Mouse (Mus musculus) layer of hippocampus, adult 2 months (tissue): Measurements from ENCODE around the gene Abcb4. TPM values are rescaled to one million over a fixed set of nuclear protein-coding genes. Genes with fewer than 3 reads are reported as not detected.
"Not testable (repeated sequence)": the region's sequence is repeated elsewhere in the genome, so short reads cannot be mapped to it uniquely, and the experiment has no call there.

Experiments
- DNase-seq, 2 experiments: peaks; one replicate each; pipeline ENCODE4 v3.0.0; 2022; ENCODE audit warnings: low spot score in 2 of 2
- H3K27ac ChIP-seq: fragments of 200-600 bp; 2 replicates; pipeline ENCODE4 v1.8.1; 2022
- H3K4me3 ChIP-seq: fragments of 200-600 bp; 2 replicates; pipeline ENCODE4 v1.8.1; 2022; ENCODE audit warnings: mild to moderate bottlenecking
- CTCF ChIP-seq: fragments of 200-600 bp; conservative IDR thresholded peaks from 2 replicates; pipeline ENCODE4 v1.8.1; 2022; ENCODE audit warnings: antibody characterized with exemption, mild to moderate bottlenecking, moderate library complexity
- total RNA-seq, 2 experiments: library from RNA; stranded (reverse); gene quantifications; 2 replicates each; pipeline ENCODE4 v1.2.3; 2021

Gene Abcb4
- total RNA-seq, 2 experiments from 2014 or later = 5.8 to 6.5 TPM

- H3K27ac ChIP-seq = no peak overlapping the region
- TF ChIP-seq CTCF = no peak
- no peak for DNase-seq
- H3K4me3 ChIP-seq = no peak overlapping the region
Measured at GRCm38 (mm10) chr5:8937965-8938364, 44.4 kb downstream of the Abcb4 start.

GRCm38 (mm10) chr5:8941266-8941665, 47.7 kb downstream of the Abcb4 start:
- not testable (repeated sequence) for H3K27ac ChIP-seq, DNase-seq, H3K4me3 ChIP-seq
- TF ChIP-seq CTCF = peak; percentile 64

GRCm38 (mm10) chr5:8943836-8944235, 50.3 kb downstream of the Abcb4 start:
- H3K4me3 ChIP-seq = no peak overlapping the region
- TF ChIP-seq CTCF = no peak
- no peak for DNase-seq
- no peak overlapping the region for H3K27ac ChIP-seq

GRCm38 (mm10) chr5:8947423-8948110, 54.0 kb downstream of the Abcb4 start:
- H3K4me3 ChIP-seq = no peak overlapping the region
- no peak overlapping the region for H3K27ac ChIP-seq
- no peak for TF ChIP-seq CTCF
- DNase-seq = no peak

GRCm38 (mm10) chr5:8953660-8954059, 60.1 kb downstream of the Abcb4 start:
- Histone ChIP-seq H3K27ac (no peak overlapping the region), H3K4me3 (no peak overlapping the region)
- TF ChIP-seq CTCF = no peak
- no peak for DNase-seq

- no peak overlapping the region for H3K27ac ChIP-seq
- TF ChIP-seq CTCF = no peak
- DNase-seq = no peak
- H3K4me3 ChIP-seq = no peak overlapping the region
Measured at GRCm38 (mm10) chr5:8955544-8955943, 62.0 kb downstream of the Abcb4 start.

GRCm38 (mm10) chr5:8960534-8960933, 67.0 kb downstream of the Abcb4 start:
- no peak for DNase-seq
- H3K4me3 ChIP-seq = no peak overlapping the region
- H3K27ac ChIP-seq = no peak overlapping the region
- no peak for TF ChIP-seq CTCF

GRCm38 (mm10) chr5:8964487-8964886, 71.0 kb downstream of the Abcb4 start:
- DNase-seq = no peak
- TF ChIP-seq CTCF = no peak
- H3K27ac ChIP-seq = no peak overlapping the region
- H3K4me3 ChIP-seq = no peak overlapping the region

- H3K27ac ChIP-seq = no peak overlapping the region
Measured at GRCm38 (mm10) chr5:8970694-8971093, 77.2 kb downstream of the Abcb4 start.

GRCm38 (mm10) chr5:8972355-8972754, 78.8 kb downstream of the Abcb4 start:
- no peak overlapping the region for H3K27ac ChIP-seq
- no peak for TF ChIP-seq CTCF
- DNase-seq = no peak
- no peak overlapping the region for H3K4me3 ChIP-seq

More at GRCm38 (mm10) chr5:8970694-8971093, 77.2 kb downstream of the Abcb4 start:
- no peak for DNase-seq
- no peak for TF ChIP-seq CTCF
- no peak overlapping the region for H3K4me3 ChIP-seq

- no peak for DNase-seq
- no peak for TF ChIP-seq CTCF
Measured at GRCm38 (mm10) chr5:8974721-8975120, 81.2 kb downstream of the Abcb4 start.

GRCm38 (mm10) chr5:8985470-8985869, 92.0 kb downstream of the Abcb4 start:
- TF ChIP-seq CTCF = no peak
- Histone ChIP-seq H3K4me3 (no peak overlapping the region), H3K27ac (no peak overlapping the region)
- no peak for DNase-seq

More at GRCm38 (mm10) chr5:8974721-8975120, 81.2 kb downstream of the Abcb4 start:
- H3K27ac ChIP-seq = no peak overlapping the region
- no peak overlapping the region for H3K4me3 ChIP-seq

GRCm38 (mm10) chr5:8987925-8988324, 94.4 kb downstream of the Abcb4 start:
- Histone ChIP-seq H3K4me3 (no peak overlapping the region), H3K27ac (no peak overlapping the region)
- no peak for DNase-seq
- no peak for TF ChIP-seq CTCF

- no peak overlapping the region for H3K4me3 ChIP-seq
- TF ChIP-seq CTCF = no peak
- no peak overlapping the region for H3K27ac ChIP-seq
- DNase-seq = no peak
Measured at GRCm38 (mm10) chr5:8990526-8990925, 97.0 kb downstream of the Abcb4 start.
